Mouse (Mus musculus) urinary bladder, postnatal 4 days (tissue): ENCODE results near the gene Calhm6.

Experiments
- DNase-seq, 2 experiments: peaks; one replicate each; pipeline ENCODE4 v3.0.0; 2021 to 2022; ENCODE audit warnings: low spot score in 2 of 2

Calhm6 gene

GRCm38 (mm10) chr10:34127392-34128378 is at the start of gene Calhm6:
Gene Calhm6, minus strand, starts transcription at chr10:34127984.
- peak in 1 of 2 experiments; percentile 20 for DNase-seq

GRCm38 (mm10) chr10:34175870-34176606 is 48.3 kb upstream of the Calhm6 start:
- no peak for DNase-seq

GRCm38 (mm10) chr10:34172663-34173282 is 45.0 kb upstream of the Calhm6 start:
- no peak for DNase-seq

- DNase-seq = no peak
These were observed 43.9 kb upstream of the Calhm6 start for GRCm38 (mm10) chr10:34171660-34172059.

- DNase-seq = no peak
These were observed 43.4 kb upstream of the Calhm6 start for GRCm38 (mm10) chr10:34171191-34171590.

GRCm38 (mm10) chr10:34166971-34167370 is 39.2 kb upstream of the Calhm6 start:
- no peak for DNase-seq

- no peak for DNase-seq
These were observed 28.2 kb upstream of the Calhm6 start for GRCm38 (mm10) chr10:34155796-34156554.

GRCm38 (mm10) chr10:34151827-34152226 is 24.0 kb upstream of the Calhm6 start:
- no peak for DNase-seq

GRCm38 (mm10) chr10:34150454-34150853 is 22.7 kb upstream of the Calhm6 start:
- DNase-seq = no peak

GRCm38 (mm10) chr10:34149772-34150171 is 22.0 kb upstream of the Calhm6 start:
- no peak for DNase-seq

GRCm38 (mm10) chr10:34141693-34142092 is 13.9 kb upstream of the Calhm6 start:
- no peak for DNase-seq

GRCm38 (mm10) chr10:34139768-34140167 is 12.0 kb upstream of the Calhm6 start:
- DNase-seq = no peak

- DNase-seq = no peak
These were observed 10.2 kb upstream of the Calhm6 start for GRCm38 (mm10) chr10:34138027-34138426.

- DNase-seq = no peak
These were observed 8.6 kb upstream of the Calhm6 start for GRCm38 (mm10) chr10:34136432-34136831.

GRCm38 (mm10) chr10:34131356-34131755 is 3.6 kb upstream of the Calhm6 start:
- no peak for DNase-seq

GRCm38 (mm10) chr10:34128391-34128790 is 607 bp upstream of the Calhm6 start:
- no peak for DNase-seq

GRCm38 (mm10) chr10:34118421-34118820 is 9.4 kb downstream of the Calhm6 start:
- no peak for DNase-seq

- no peak for DNase-seq
These were observed 10.0 kb downstream of the Calhm6 start for GRCm38 (mm10) chr10:34117770-34118169.

GRCm38 (mm10) chr10:34117131-34117530 is 10.7 kb downstream of the Calhm6 start:
- DNase-seq = no peak

GRCm38 (mm10) chr10:34111964-34112738 is 15.6 kb downstream of the Calhm6 start:
- no peak for DNase-seq
